ENCODE assay signal across 8 mouse cellular contexts in genomic region chr8:109279129-109279528, GRCm38 (mm10).
DNase-seq lines count a peak whose midpoint lies in the region; ATAC-seq lines count a peak whose summit lies in the region.

No protein-coding gene starts in this region.

- ATAC-seq in inflammation-experienced regulatory T-cells, adult 6 months, result no peak

- intact Hi-C loops in heart, postnatal 14 days (cut with DNase I), result no loop called here

- peak; percentile 9 to 38 for DNase-seq in heart, postnatal 14 days
- DNase-seq in heart, adult 9 months (ENCODE audit: low spot score in 2 of 2), result no peak
- DNase-seq in urinary bladder, postnatal 14 days (ENCODE audit: low spot score), result peak; percentile 35
- no peak for DNase-seq in urinary bladder, postnatal 36 days (ENCODE audit: low spot score in 2 of 2)
- DNase-seq in c-Kit-positive CD71-positive TER-119-positive erythroid progenitor cells, embryonic 14.5 days (ENCODE audit: low spot score), result peak; percentile 13
- peak; percentile 20 to 68 for DNase-seq in layer of hippocampus, postnatal 25 days (ENCODE audit: extremely low spot score in 1 of 2, low spot score in 1 of 2)
- peak; percentile 45 to 56 for DNase-seq in right cerebral cortex, adult 2 months (ENCODE audit: low spot score in 2 of 2)

Comparison
In these comparisons a context has a peak if more than half of its experiments do, and no peak if none do; other contexts are left out.
1. DNase-seq: peak in heart, postnatal 14 days (2 of 2), urinary bladder, postnatal 14 days (single experiment), c-Kit-positive CD71-positive TER-119-positive erythroid progenitor cells, embryonic 14.5 days (single experiment), layer of hippocampus, postnatal 25 days (2 of 2) and right cerebral cortex, adult 2 months (2 of 2); none in heart, adult 9 months (0 of 2) and urinary bladder, postnatal 36 days (0 of 2).